Mouse (Mus musculus): Measurements from ENCODE around the gene Fmod. TPM values are rescaled to one million over a fixed set of nuclear protein-coding genes. Genes with fewer than 3 reads are reported as not detected.

The Fmod gene
- polyA plus RNA-seq, 1 experiment: not detected

DNA sequence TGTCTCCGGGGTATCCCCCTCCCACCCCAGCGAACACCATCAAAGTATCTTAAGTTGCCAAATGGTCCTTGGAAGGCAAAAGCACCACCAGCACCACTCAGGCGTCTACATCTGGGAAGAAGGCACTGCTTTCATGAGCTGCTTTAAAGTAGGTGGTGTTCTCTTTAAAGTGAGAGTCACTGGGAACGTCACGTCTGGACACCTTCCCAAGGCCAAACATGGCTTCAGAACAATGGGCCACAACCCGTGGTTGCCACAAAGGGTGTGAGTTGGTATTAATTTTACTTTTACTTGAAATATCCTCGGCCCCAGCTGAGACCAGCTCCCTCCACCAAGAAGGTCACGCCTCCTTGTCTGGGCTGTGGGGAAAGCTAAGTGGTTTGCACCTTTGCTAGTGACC, 20.7 kb downstream of the Fmod start:
- TF ChIP-seq EP300 (IDR thresholded peaks at IDR 0.05; ENCODE audit: insufficient read depth, low read depth, low read length) (no peak), CTCF (IDR thresholded peaks at IDR 0.05; ENCODE audit: low read depth, low read length) (no peak), POLR2A (IDR thresholded peaks at IDR 0.05; ENCODE audit: insufficient read depth, low read length) (no peak)
- Histone ChIP-seq H3K36me3 (ENCODE audit: control insufficient read depth, insufficient read depth, low read length, poor library complexity, severe bottlenecking) (no peaks in the 10 kb centered on the region), H3K9me3 (replicated peaks; ENCODE audit: control insufficient read depth, insufficient read depth, low read length, poor library complexity, severe bottlenecking) (no peaks in the 10 kb centered on the region), H3K4me3 (ENCODE audit: low read depth, low read length) (no peak overlapping the region), H3K27ac (ENCODE audit: insufficient read depth, low read length) (no peak overlapping the region), H3K27me3 (ENCODE audit: control insufficient read depth, insufficient read depth, low read length, poor library complexity, severe bottlenecking) (no peaks in the 10 kb centered on the region), H3K9ac (ENCODE audit: low read depth, poor library complexity, severe bottlenecking) (no peak overlapping the region), H3K4me1 (ENCODE audit: control insufficient read depth, insufficient read depth, low read length) (peaks cover 7% of the 10 kb centered on the region)

DNA sequence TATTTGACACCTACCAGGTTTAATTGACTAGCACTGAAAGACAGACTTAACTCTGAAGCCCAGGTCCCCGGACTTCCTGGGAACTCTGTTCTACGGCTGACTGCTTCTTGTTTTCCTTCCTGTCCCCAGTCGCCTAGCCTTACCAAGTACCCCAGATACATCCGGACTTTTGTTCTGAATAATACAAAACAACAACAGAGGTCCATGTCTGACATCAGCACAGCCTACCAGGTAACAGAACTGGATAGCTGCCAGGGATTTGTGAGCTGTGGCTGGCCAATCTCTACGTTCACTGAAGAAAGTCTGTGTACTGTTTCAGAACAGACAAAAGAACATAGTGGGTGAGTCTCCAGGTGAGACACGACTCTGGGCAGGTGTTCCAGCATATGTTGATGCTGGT, 21.8 kb downstream of the Fmod start:
- TF ChIP-seq CTCF (IDR thresholded peaks at IDR 0.05; ENCODE audit: low read depth, low read length) (no peak), EP300 (IDR thresholded peaks at IDR 0.05; ENCODE audit: insufficient read depth, low read depth, low read length) (no peak), POLR2A (IDR thresholded peaks at IDR 0.05; ENCODE audit: insufficient read depth, low read length) (no peak)
- Histone ChIP-seq H3K27ac (ENCODE audit: insufficient read depth, low read length) (no peak overlapping the region), H3K9ac (ENCODE audit: low read depth, poor library complexity, severe bottlenecking) (no peak overlapping the region), H3K27me3 (ENCODE audit: control insufficient read depth, insufficient read depth, low read length, poor library complexity, severe bottlenecking) (no peaks in the 10 kb centered on the region), H3K4me1 (ENCODE audit: control insufficient read depth, insufficient read depth, low read length) (peaks cover 9% of the 10 kb centered on the region), H3K36me3 (ENCODE audit: control insufficient read depth, insufficient read depth, low read length, poor library complexity, severe bottlenecking) (no peaks in the 10 kb centered on the region), H3K9me3 (replicated peaks; ENCODE audit: control insufficient read depth, insufficient read depth, low read length, poor library complexity, severe bottlenecking) (no peaks in the 10 kb centered on the region), H3K4me3 (ENCODE audit: low read depth, low read length) (no peak overlapping the region)

GRCm38 (mm10) chr1:134059739-134060695, 23.0 kb downstream of the Fmod start:
- no peak for TF ChIP-seq CTCF (IDR thresholded peaks at IDR 0.05; ENCODE audit: low read depth, low read length)
- no peak for TF ChIP-seq POLR2A (IDR thresholded peaks at IDR 0.05; ENCODE audit: insufficient read depth, low read length)
- no peak for TF ChIP-seq EP300 (IDR thresholded peaks at IDR 0.05; ENCODE audit: insufficient read depth, low read depth, low read length)
- Histone ChIP-seq H3K4me1 (ENCODE audit: control insufficient read depth, insufficient read depth, low read length) (peaks cover 13% of the 10 kb centered on the region), H3K36me3 (ENCODE audit: control insufficient read depth, insufficient read depth, low read length, poor library complexity, severe bottlenecking) (no peaks in the 10 kb centered on the region), H3K4me3 (ENCODE audit: low read depth, low read length) (no peak overlapping the region), H3K9me3 (replicated peaks; ENCODE audit: control insufficient read depth, insufficient read depth, low read length, poor library complexity, severe bottlenecking) (no peaks in the 10 kb centered on the region), H3K9ac (ENCODE audit: low read depth, poor library complexity, severe bottlenecking) (no peak overlapping the region), H3K27ac (ENCODE audit: insufficient read depth, low read length) (peak overlapping the region; percentile 29), H3K27me3 (ENCODE audit: control insufficient read depth, insufficient read depth, low read length, poor library complexity, severe bottlenecking) (no peaks in the 10 kb centered on the region)

DNA sequence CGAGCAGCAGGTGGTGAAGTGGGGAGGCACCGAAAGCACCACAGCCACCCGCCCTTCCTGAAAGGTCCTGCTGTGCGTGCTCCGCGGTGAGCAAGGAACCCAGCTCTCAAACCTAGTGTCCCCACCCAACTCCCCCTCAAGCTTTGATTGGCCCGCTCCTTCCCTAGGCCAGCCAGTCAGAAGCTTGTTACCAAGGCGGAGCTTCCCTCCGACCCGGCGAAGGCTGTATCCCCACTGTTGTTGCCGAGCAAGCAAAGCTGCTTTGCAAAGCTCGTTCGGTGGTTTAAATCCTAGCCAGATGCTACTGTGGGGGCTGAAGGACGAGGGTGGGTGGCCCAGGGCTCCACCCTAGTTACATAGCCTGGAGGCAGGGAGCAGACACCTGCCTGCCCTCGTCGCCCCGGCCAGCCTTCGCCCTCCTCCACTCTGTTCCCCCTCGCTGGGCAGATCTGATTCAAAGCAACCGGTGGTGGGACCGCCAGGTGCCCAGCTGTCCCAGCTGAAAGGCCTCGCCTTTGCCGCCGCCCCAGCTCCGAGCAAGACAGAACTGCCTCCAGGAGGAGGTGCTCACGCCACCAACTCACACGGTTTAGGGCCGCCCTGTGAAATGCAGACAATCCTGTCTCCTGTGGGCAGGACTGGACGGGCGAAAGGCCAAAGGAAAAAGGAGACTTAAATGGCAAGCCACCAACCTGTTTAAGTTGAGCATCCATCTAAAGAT, 24.0 kb downstream of the Fmod start:
- Histone ChIP-seq H3K36me3 (ENCODE audit: control insufficient read depth, insufficient read depth, low read length, poor library complexity, severe bottlenecking) (no peaks in the 10 kb centered on the region), H3K27me3 (ENCODE audit: control insufficient read depth, insufficient read depth, low read length, poor library complexity, severe bottlenecking) (no peaks in the 10 kb centered on the region), H3K9me3 (replicated peaks; ENCODE audit: control insufficient read depth, insufficient read depth, low read length, poor library complexity, severe bottlenecking) (no peaks in the 10 kb centered on the region), H3K4me1 (ENCODE audit: control insufficient read depth, insufficient read depth, low read length) (peaks cover 8% of the 10 kb centered on the region), H3K9ac (ENCODE audit: low read depth, poor library complexity, severe bottlenecking) (peak overlapping the region; percentile 1; the same call in 1 of the 2 replicates), H3K4me3 (ENCODE audit: low read depth, low read length) (peak overlapping the region; percentile 18), H3K27ac (ENCODE audit: insufficient read depth, low read length) (peak overlapping the region; percentile 79)
- TF ChIP-seq CTCF (IDR thresholded peaks at IDR 0.05; ENCODE audit: low read depth, low read length): no peak
- no peak for TF ChIP-seq POLR2A (IDR thresholded peaks at IDR 0.05; ENCODE audit: insufficient read depth, low read length)
- TF ChIP-seq EP300 (IDR thresholded peaks at IDR 0.05; ENCODE audit: insufficient read depth, low read depth, low read length): peak; percentile 92

- Histone ChIP-seq H3K36me3 (ENCODE audit: control insufficient read depth, insufficient read depth, low read length, poor library complexity, severe bottlenecking) (no peaks in the 10 kb centered on the region), H3K9me3 (replicated peaks; ENCODE audit: control insufficient read depth, insufficient read depth, low read length, poor library complexity, severe bottlenecking) (no peaks in the 10 kb centered on the region), H3K4me3 (ENCODE audit: low read depth, low read length) (no peak overlapping the region), H3K9ac (ENCODE audit: low read depth, poor library complexity, severe bottlenecking) (no peak overlapping the region; the same call in 1 of the 2 replicates), H3K4me1 (ENCODE audit: control insufficient read depth, insufficient read depth, low read length) (peaks cover 8% of the 10 kb centered on the region), H3K27ac (ENCODE audit: insufficient read depth, low read length) (peak overlapping the region; percentile 45; the same call in 1 of the 2 replicates), H3K27me3 (ENCODE audit: control insufficient read depth, insufficient read depth, low read length, poor library complexity, severe bottlenecking) (no peaks in the 10 kb centered on the region)
- TF ChIP-seq CTCF (IDR thresholded peaks at IDR 0.05; ENCODE audit: low read depth, low read length): no peak
- TF ChIP-seq POLR2A (IDR thresholded peaks at IDR 0.05; ENCODE audit: insufficient read depth, low read length): no peak
- no peak for TF ChIP-seq EP300 (IDR thresholded peaks at IDR 0.05; ENCODE audit: insufficient read depth, low read depth, low read length)
Measured at GRCm38 (mm10) chr1:134061915-134062314, 24.9 kb downstream of the Fmod start.
